Mouse (Mus musculus) frontal cortex, postnatal 36 days (tissue): ENCODE data around the gene Mast3.

Source experiments
- DNase-seq, 2 experiments: peaks; one replicate each; pipeline ENCODE4 v3.0.0; 2022; ENCODE audit warnings: low spot score in 2 of 2

The Mast3 gene

GRCm38 (mm10) chr8:70762118-70762517 lies 42.7 kb downstream of the Mast3 start:
- no peak for DNase-seq

- DNase-seq: peak; percentile 94 to 98
Observed at GRCm38 (mm10) chr8:70760775-70761406, 44.0 kb downstream of the Mast3 start, which contains the start of gene Mpv17l2. TSS of gene Mpv17l2 (minus strand) at chr8:70760946.

- no peak for DNase-seq
Observed at GRCm38 (mm10) chr8:70760350-70760749, 44.5 kb downstream of the Mast3 start.

- DNase-seq: no peak
Observed at GRCm38 (mm10) chr8:70758616-70759561, 46.0 kb downstream of the Mast3 start.

GRCm38 (mm10) chr8:70758308-70758615 lies 46.6 kb downstream of the Mast3 start:
- DNase-seq: peak in 1 of 2 experiments; percentile 4

GRCm38 (mm10) chr8:70757523-70758307 lies 47.1 kb downstream of the Mast3 start:
- peak in 1 of 2 experiments; percentile 23 for DNase-seq

GRCm38 (mm10) chr8:70756476-70757040 lies 48.3 kb downstream of the Mast3 start:
- DNase-seq: peak in 1 of 2 experiments; percentile 5

- DNase-seq: peak; percentile 11 to 14
Observed at GRCm38 (mm10) chr8:70755661-70756475, 49.0 kb downstream of the Mast3 start.

- peak; percentile 67 to 83 for DNase-seq
Observed at GRCm38 (mm10) chr8:70754871-70755660, 49.8 kb downstream of the Mast3 start.

- peak; percentile 96 to 97 for DNase-seq
Observed at GRCm38 (mm10) chr8:70754043-70754870, 50.6 kb downstream of the Mast3 start, which contains the start of gene Rab3a. TSS of gene Rab3a (plus strand) at chr8:70754679.

GRCm38 (mm10) chr8:70753151-70753550 lies 51.7 kb downstream of the Mast3 start:
- DNase-seq: peak; percentile 88 to 90

GRCm38 (mm10) chr8:70752000-70752764 lies 52.7 kb downstream of the Mast3 start:
- DNase-seq: peak; percentile 71 to 84

GRCm38 (mm10) chr8:70750128-70750680 lies 54.6 kb downstream of the Mast3 start:
- DNase-seq: peak in 1 of 2 experiments; percentile 44

GRCm38 (mm10) chr8:70749097-70749674 lies 55.7 kb downstream of the Mast3 start:
- DNase-seq: no peak

- no peak for DNase-seq
Observed at GRCm38 (mm10) chr8:70748246-70749096, 56.4 kb downstream of the Mast3 start.

GRCm38 (mm10) chr8:70747211-70747890 lies 57.5 kb downstream of the Mast3 start:
- DNase-seq: no peak
